Mouse (Mus musculus): ENCODE data around the gene Med16. TPM values are rescaled to one million over a fixed set of nuclear protein-coding genes. Genes with fewer than 3 reads are reported as not detected.
A peak's percentile ranks its signal among the peaks of the same experiment; 100 is the strongest.
"Not testable (repeated sequence)": the region's sequence is repeated elsewhere in the genome, so short reads cannot be mapped to it uniquely, and the experiment has no call there.

Med16 gene
- polyA plus RNA-seq, 1 experiment: 163 TPM

GRCm38 (mm10) chr10:79897316-79898245 lies 11.1 kb downstream of the Med16 start:
- no peak overlapping the region for H3K27ac ChIP-seq (ENCODE audit: control insufficient read depth, insufficient read depth, low read depth, low read length)
- no peaks in the 10 kb centered on the region for H3K27me3 ChIP-seq (ENCODE audit: control insufficient read depth, insufficient read depth, low read length)

GRCm38 (mm10) chr10:79896814-79897213 lies 11.9 kb downstream of the Med16 start:
- TF ChIP-seq POLR2A (IDR thresholded peaks at IDR 0.05; ENCODE audit: control insufficient read depth, low read depth, low read length) (no peak), CTCF (IDR thresholded peaks at IDR 0.05; ENCODE audit: control insufficient read depth, insufficient read depth, insufficient replicate concordance, low read depth, low read length) (no peak)
- H3K27me3 ChIP-seq (ENCODE audit: control insufficient read depth, insufficient read depth, low read length): no peaks in the 10 kb centered on the region

More at GRCm38 (mm10) chr10:79897316-79898245, 11.1 kb downstream of the Med16 start:
- Histone ChIP-seq H3K4me3 (ENCODE audit: control insufficient read depth, low read depth, low read length) (no peak overlapping the region), H3K36me3 (ENCODE audit: control insufficient read depth, insufficient read depth, low read length) (no peaks in the 10 kb centered on the region), H3K4me1 (ENCODE audit: control insufficient read depth, insufficient read depth, low read length) (no peaks in the 10 kb centered on the region)
- TF ChIP-seq POLR2A (IDR thresholded peaks at IDR 0.05; ENCODE audit: control insufficient read depth, low read depth, low read length) (no peak), CTCF (IDR thresholded peaks at IDR 0.05; ENCODE audit: control insufficient read depth, insufficient read depth, insufficient replicate concordance, low read depth, low read length) (no peak)

GRCm38 (mm10) chr10:79896306-79896705 lies 12.4 kb downstream of the Med16 start:
- Histone ChIP-seq H3K4me1 (ENCODE audit: control insufficient read depth, insufficient read depth, low read length) (no peaks in the 10 kb centered on the region), H3K27me3 (ENCODE audit: control insufficient read depth, insufficient read depth, low read length) (no peaks in the 10 kb centered on the region), H3K27ac (ENCODE audit: control insufficient read depth, insufficient read depth, low read depth, low read length) (no peak overlapping the region), H3K4me3 (ENCODE audit: control insufficient read depth, low read depth, low read length) (no peak overlapping the region), H3K36me3 (ENCODE audit: control insufficient read depth, insufficient read depth, low read length) (no peaks in the 10 kb centered on the region)
- TF ChIP-seq POLR2A (IDR thresholded peaks at IDR 0.05; ENCODE audit: control insufficient read depth, low read depth, low read length) (no peak), CTCF (IDR thresholded peaks at IDR 0.05; ENCODE audit: control insufficient read depth, insufficient read depth, insufficient replicate concordance, low read depth, low read length) (no peak)

More at GRCm38 (mm10) chr10:79896814-79897213, 11.9 kb downstream of the Med16 start:
- no peaks in the 10 kb centered on the region for H3K4me1 ChIP-seq (ENCODE audit: control insufficient read depth, insufficient read depth, low read length)
- H3K36me3 ChIP-seq (ENCODE audit: control insufficient read depth, insufficient read depth, low read length): no peaks in the 10 kb centered on the region
- no peak overlapping the region for H3K27ac ChIP-seq (ENCODE audit: control insufficient read depth, insufficient read depth, low read depth, low read length)
- H3K4me3 ChIP-seq (ENCODE audit: control insufficient read depth, low read depth, low read length): no peak overlapping the region

GRCm38 (mm10) chr10:79892451-79893118 lies 16.1 kb downstream of the Med16 start:
- H3K4me1 ChIP-seq (ENCODE audit: control insufficient read depth, insufficient read depth, low read length); H3K27ac ChIP-seq (ENCODE audit: control insufficient read depth, insufficient read depth, low read depth, low read length); H3K36me3 ChIP-seq (ENCODE audit: control insufficient read depth, insufficient read depth, low read length); H3K4me3 ChIP-seq (ENCODE audit: control insufficient read depth, low read depth, low read length); H3K27me3 ChIP-seq (ENCODE audit: control insufficient read depth, insufficient read depth, low read length): not testable (repeated sequence)
- TF ChIP-seq CTCF (IDR thresholded peaks at IDR 0.05; ENCODE audit: control insufficient read depth, insufficient read depth, insufficient replicate concordance, low read depth, low read length): peak; percentile 54; the same call in 1 of the 2 replicates

GRCm38 (mm10) chr10:79890670-79891069 lies 18.1 kb downstream of the Med16 start, which contains the start of gene Cfd:
Gene Cfd (plus strand): TSS chr10:79890853.
- Histone ChIP-seq H3K27me3 (ENCODE audit: control insufficient read depth, insufficient read depth, low read length) (no peaks in the 10 kb centered on the region), H3K4me1 (ENCODE audit: control insufficient read depth, insufficient read depth, low read length) (no peaks in the 10 kb centered on the region), H3K27ac (ENCODE audit: control insufficient read depth, insufficient read depth, low read depth, low read length) (no peak within 1 kb of the TSS), H3K36me3 (ENCODE audit: control insufficient read depth, insufficient read depth, low read length) (no peaks in the 10 kb centered on the region), H3K4me3 (ENCODE audit: control insufficient read depth, low read depth, low read length) (no peak within 1 kb of the TSS)
- TF ChIP-seq POLR2A (IDR thresholded peaks at IDR 0.05; ENCODE audit: control insufficient read depth, low read depth, low read length) (no peak), CTCF (IDR thresholded peaks at IDR 0.05; ENCODE audit: control insufficient read depth, insufficient read depth, insufficient replicate concordance, low read depth, low read length) (no peak)

GRCm38 (mm10) chr10:79889386-79889785 lies 19.3 kb downstream of the Med16 start:
- Histone ChIP-seq H3K27ac (ENCODE audit: control insufficient read depth, insufficient read depth, low read depth, low read length) (no peak overlapping the region), H3K4me1 (ENCODE audit: control insufficient read depth, insufficient read depth, low read length) (no peaks in the 10 kb centered on the region), H3K4me3 (ENCODE audit: control insufficient read depth, low read depth, low read length) (no peak overlapping the region), H3K36me3 (ENCODE audit: control insufficient read depth, insufficient read depth, low read length) (no peaks in the 10 kb centered on the region), H3K27me3 (ENCODE audit: control insufficient read depth, insufficient read depth, low read length) (no peaks in the 10 kb centered on the region)
- TF ChIP-seq CTCF (IDR thresholded peaks at IDR 0.05; ENCODE audit: control insufficient read depth, insufficient read depth, insufficient replicate concordance, low read depth, low read length) (no peak), POLR2A (IDR thresholded peaks at IDR 0.05; ENCODE audit: control insufficient read depth, low read depth, low read length) (no peak)

GRCm38 (mm10) chr10:79886611-79887010 lies 22.1 kb downstream of the Med16 start:
- peaks cover 11% of the 10 kb centered on the region for H3K4me1 ChIP-seq (ENCODE audit: control insufficient read depth, insufficient read depth, low read length)
- no peaks in the 10 kb centered on the region for H3K36me3 ChIP-seq (ENCODE audit: control insufficient read depth, insufficient read depth, low read length)
- TF ChIP-seq POLR2A (IDR thresholded peaks at IDR 0.05; ENCODE audit: control insufficient read depth, low read depth, low read length) (no peak), CTCF (IDR thresholded peaks at IDR 0.05; ENCODE audit: control insufficient read depth, insufficient read depth, insufficient replicate concordance, low read depth, low read length) (no peak)
- H3K27ac ChIP-seq (ENCODE audit: control insufficient read depth, insufficient read depth, low read depth, low read length): no peak overlapping the region
- H3K4me3 ChIP-seq (ENCODE audit: control insufficient read depth, low read depth, low read length): no peak overlapping the region
- no peaks in the 10 kb centered on the region for H3K27me3 ChIP-seq (ENCODE audit: control insufficient read depth, insufficient read depth, low read length)

All from testis, adult 2 months (tissue).